Mouse (Mus musculus) testis, adult 2 months (tissue): ENCODE results near the gene Mcoln3.

Experiments used
- CTCF ChIP-seq: fragments of 200-500 bp; IDR thresholded peaks from 2 replicates; pipeline ENCODE4 v1.5.1; 2012; ENCODE audit warnings: low read depth, mild to moderate bottlenecking, inconsistent platforms, low read length, moderate library complexity; ENCODE audit not compliant: control insufficient read depth, insufficient read depth, insufficient replicate concordance
- POLR2A ChIP-seq: fragments of 200-500 bp; IDR thresholded peaks from 2 replicates; pipeline ENCODE4 v1.6.1; 2012; ENCODE audit warnings: low read depth, mild to moderate bottlenecking, inconsistent platforms, low read length, moderate library complexity; ENCODE audit not compliant: control insufficient read depth

- TF ChIP-seq POLR2A: no peak
- no peak for TF ChIP-seq CTCF
These were observed 35.7 kb downstream of the Mcoln3 start for GRCm38 (mm10) chr3:146152913-146153312.
